In the genomic region with DNA sequence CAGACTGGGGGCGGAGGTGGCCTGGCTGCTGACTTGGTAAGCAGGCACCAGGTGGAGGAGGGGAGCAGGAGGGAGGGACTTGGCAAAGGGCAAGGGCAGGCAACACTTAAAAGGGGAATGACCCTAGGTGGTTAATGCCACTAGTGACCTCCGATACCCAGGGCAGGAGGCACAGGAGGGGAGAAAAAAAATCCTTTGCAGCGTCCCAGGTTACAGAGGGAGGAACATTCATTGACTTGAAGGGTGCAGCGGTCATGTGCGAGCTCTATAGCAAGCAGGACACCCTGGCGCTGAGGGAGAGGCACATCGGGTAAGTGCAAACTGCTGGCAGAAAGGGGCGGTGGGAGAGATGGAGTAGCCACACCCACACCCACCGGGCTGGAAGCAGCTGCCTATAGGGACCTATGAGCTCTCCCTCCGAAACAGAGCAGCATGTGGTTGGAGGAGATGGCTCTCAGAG, we compare ENCODE assay signal across 9 mouse cellular contexts. TPM values are rescaled to one million over a fixed set of nuclear protein-coding genes. Genes with fewer than 3 reads are reported as not detected.
A peak's percentile ranks its signal among the peaks of the same experiment; 100 is the strongest.
DNase-seq lines count a peak whose midpoint lies in the region; ATAC-seq lines count a peak whose summit lies in the region.
"Had no signal": no experiment of that assay in that cellular context is flagged by ENCODE, and none has a peak within 500 bp of the region (broad histone marks: within the 10 kb centered on the region; RNA-seq: fewer than 3 reads in every experiment).

A gene (plus strand): TSS at position 10 of the 460 bp plus-strand sequence.

- peak within 1 kb of the TSS; percentile 26 for H3K4me2 ChIP-seq in hindbrain, embryonic 11.5 days (replicated peaks; ENCODE audit: low read depth, low read length)
- peak within 1 kb of the TSS; percentile 58 for H3K4me2 ChIP-seq in limb, embryonic 13.5 days (replicated peaks)
- H3K4me2 ChIP-seq in stomach, embryonic 14.5 days (replicated peaks; ENCODE audit: low read depth, low read length) = peak within 1 kb of the TSS; percentile 43

- ATAC-seq in hindbrain, embryonic 11.5 days (ENCODE audit: low FRiP score) = no peak
- peak; percentile 82 for ATAC-seq in limb, embryonic 13.5 days (ENCODE audit: low FRiP score, low read depth)
- no peak for ATAC-seq in stomach, embryonic 14.5 days (ENCODE audit: insufficient number of reproducible peaks, insufficient read depth, low FRiP score, low read depth)

- no peaks in the 10 kb centered on the region for H3K27me3 ChIP-seq in hindbrain, embryonic 11.5 days (ENCODE audit: control insufficient read depth, insufficient read depth, low read length)
- no peaks in the 10 kb centered on the region for H3K27me3 ChIP-seq in limb, embryonic 13.5 days
- H3K27me3 ChIP-seq in stomach, embryonic 14.5 days (ENCODE audit: control insufficient read depth, insufficient read depth, low read length) = no peaks in the 10 kb centered on the region

- 0% methylated on average over 10 of the region's 10 CpGs for WGBS in hindbrain, embryonic 11.5 days
- WGBS in limb, embryonic 13.5 days = 3% methylated on average over 10 of the region's 10 CpGs
- 5% methylated on average over 10 of the region's 10 CpGs for WGBS in stomach, embryonic 14.5 days

- H3K36me3 ChIP-seq in hindbrain, embryonic 11.5 days (ENCODE audit: control insufficient read depth, insufficient read depth, low read length) = no peaks in the 10 kb centered on the region
- H3K36me3 ChIP-seq in limb, embryonic 13.5 days = no peaks in the 10 kb centered on the region
- no peaks in the 10 kb centered on the region for H3K36me3 ChIP-seq in stomach, embryonic 14.5 days (ENCODE audit: control insufficient read depth, insufficient read depth, low read length)

- no peak within 1 kb of the TSS for H3K27ac ChIP-seq in hindbrain, embryonic 11.5 days (ENCODE audit: low read depth, low read length)
- H3K27ac ChIP-seq in limb, embryonic 13.5 days = no peak within 1 kb of the TSS
- H3K27ac ChIP-seq in stomach, embryonic 14.5 days (ENCODE audit: low read length) = no peak within 1 kb of the TSS

- H3K9ac ChIP-seq in hindbrain, embryonic 11.5 days (ENCODE audit: low read depth, low read length) = no peak within 1 kb of the TSS
- peak within 1 kb of the TSS; percentile 32; the same call in 1 of the 2 replicates for H3K9ac ChIP-seq in limb, embryonic 13.5 days
- no peak within 1 kb of the TSS for H3K9ac ChIP-seq in stomach, embryonic 14.5 days (replicated peaks; ENCODE audit: low read depth, low read length)

- H3K4me1 ChIP-seq in hindbrain, embryonic 11.5 days (replicated peaks; ENCODE audit: control insufficient read depth, insufficient read depth, low read length) = no peaks in the 10 kb centered on the region
- H3K4me1 ChIP-seq in limb, embryonic 13.5 days = peaks cover 27% of the 10 kb centered on the region
- no peaks in the 10 kb centered on the region for H3K4me1 ChIP-seq in stomach, embryonic 14.5 days (ENCODE audit: control insufficient read depth, insufficient read depth, low read length)

- H3K9me3 ChIP-seq in hindbrain, embryonic 11.5 days (ENCODE audit: control insufficient read depth, low read length) = no peaks in the 10 kb centered on the region
- no peaks in the 10 kb centered on the region for H3K9me3 ChIP-seq in limb, embryonic 13.5 days
- no peaks in the 10 kb centered on the region for H3K9me3 ChIP-seq in stomach, embryonic 14.5 days (ENCODE audit: control insufficient read depth, low read depth, low read length)

- DNase-seq in cerebellum, postnatal 14 days = peak; percentile 9 to 12
- no peak for DNase-seq in cerebellum, postnatal 36 days
- peak; percentile 58 for DNase-seq in adrenal gland, postnatal 14 days
- peak; percentile 19 for DNase-seq in hindbrain, embryonic 11.5 days (ENCODE audit: low spot score)
- DNase-seq in layer of hippocampus, adult 8-10 months (ENCODE audit: low spot score in 2 of 2) = no peak
- DNase-seq in layer of hippocampus, adult 11-12 months (ENCODE audit: low spot score) = no peak

- H3K4me3 ChIP-seq in hindbrain, embryonic 11.5 days (ENCODE audit: low read depth, low read length) = no peak within 1 kb of the TSS
- H3K4me3 ChIP-seq in limb, embryonic 13.5 days = peak within 1 kb of the TSS; percentile 26
- H3K4me3 ChIP-seq in stomach, embryonic 14.5 days (ENCODE audit: low read depth, low read length) = no peak within 1 kb of the TSS

RNA-seq across cellular contexts. Expression of the gene that starts here (rescaled TPM):
- total RNA-seq in adrenal gland, postnatal 14 days (2021) = 0.64 and 4.7 TPM in 2 replicates
- polyA plus RNA-seq in hindbrain, embryonic 11.5 days (2014; fragmentation: Nextera tagmentation; extraction: Ambion mirVana) = not detected in 2 replicates
- polyA plus RNA-seq in limb, embryonic 13.5 days (2015; fragmentation: Nextera tagmentation; extraction: Ambion mirVana) = 0.29 and 0.43 TPM in 2 replicates
- polyA plus RNA-seq in stomach, embryonic 14.5 days (2014; fragmentation: Nextera tagmentation; extraction: Ambion mirVana) = not detected in 2 replicates
- 10 to 100 TPM in 1 of 4 experiments, 1 to 10 TPM in 3; 5.9 to 15.7 (median 6.7) TPM for total RNA-seq in layer of hippocampus, adult 8-10 months (2022)
- polyA plus RNA-seq: spleen, adult 2 months had no signal

Comparison
In these comparisons a context has a peak if more than half of its experiments do, and no peak if none do; other contexts are left out.
1. DNase-seq: peak in cerebellum, postnatal 14 days (2 of 2) and adrenal gland, postnatal 14 days (single experiment); none in cerebellum, postnatal 36 days (0 of 2), layer of hippocampus, adult 8-10 months (0 of 2) and layer of hippocampus, adult 11-12 months (single experiment).
2. Peak in DNase-seq and H3K4me2 ChIP-seq in hindbrain, embryonic 11.5 days; RNA of the gene not detected or under 1 TPM.
3. Peak in ATAC-seq, H3K4me3 ChIP-seq, H3K9ac ChIP-seq and H3K4me2 ChIP-seq in limb, embryonic 13.5 days; RNA of the gene not detected or under 1 TPM.
4. Peak in every context shown above with its lines, with median percentiles within 50 percentile points of each other: H3K4me2 ChIP-seq.